Mouse (Mus musculus) embryonic facial prominence, embryonic 14.5 days (tissue): Measurements from ENCODE around the gene Slc30a2. TPM values are rescaled to one million over a fixed set of nuclear protein-coding genes. Genes with fewer than 3 reads are reported as not detected.

Experiments used
- ATAC-seq: fragments of 200-750 bp; cut with Nextera tagmentation; 2 replicates; pipeline ENCODE4 v1.8.0; 2017; ENCODE audit warnings: low read depth, moderate number of reproducible peaks, moderate TSS enrichment
- DNase-seq: peaks from one replicate; pipeline ENCODE4 v3.0.0-alpha.2; 2015; ENCODE audit warnings: low spot score
- H3K27ac ChIP-seq: fragments of 300-500 bp; sonication (generic); replicated peaks from 2 replicates; pipeline ENCODE4 v1.5.1; 2014; ENCODE audit warnings: low read depth, mild to moderate bottlenecking, low read length, moderate library complexity
- H3K27me3 ChIP-seq: fragments of 300-500 bp; sonication (generic); replicated peaks from 2 replicates; pipeline ENCODE4 v1.6.1; 2014; ENCODE audit warnings: low read length; ENCODE audit not compliant: control insufficient read depth, insufficient read depth
- H3K36me3 ChIP-seq: fragments of 300-500 bp; sonication (generic); 2 replicates; pipeline ENCODE4 v1.6.1; 2014; ENCODE audit warnings: low read length, mixed read lengths; ENCODE audit not compliant: control insufficient read depth, insufficient read depth
- H3K4me1 ChIP-seq: fragments of 300-500 bp; sonication (generic); 2 replicates; pipeline ENCODE4 v1.6.1; 2014; ENCODE audit warnings: antibody characterized with exemption, low read length; ENCODE audit not compliant: control insufficient read depth, insufficient read depth
- H3K4me2 ChIP-seq: fragments of 300-500 bp; sonication (generic); 2 replicates; pipeline ENCODE4 v1.6.1; 2014; ENCODE audit warnings: low read depth, mild to moderate bottlenecking, low read length, moderate library complexity, mixed read lengths
- H3K4me3 ChIP-seq: fragments of 300-500 bp; sonication (generic); 2 replicates; pipeline ENCODE4 v1.5.1; 2014; ENCODE audit warnings: low read depth, mild to moderate bottlenecking, low read length
- H3K9ac ChIP-seq: fragments of 300-500 bp; sonication (generic); 2 replicates; pipeline ENCODE4 v1.6.1; 2014; ENCODE audit warnings: low read depth, mild to moderate bottlenecking, low read length, moderate library complexity, mixed read lengths
- H3K9me3 ChIP-seq: fragments of 300-500 bp; sonication (generic); 2 replicates; pipeline ENCODE4 v1.6.1; 2016; ENCODE audit warnings: low read length; ENCODE audit not compliant: control insufficient read depth
- WGBS: fragments of 180-500 bp; shearing (Covaris S2); extraction: QIAGEN DNeasy Blood & Tissue Kit; methylation state at CpG from one replicate; pipeline ENCODE4 v1.1.7; 2014; 5-methylcytosine and 5-hydroxymethylcytosine counted together
- polyA plus RNA-seq: library from polyadenylated mRNA; unstranded; fragments of >200 nt; fragmentation: Nextera tagmentation; extraction: Ambion mirVana; gene quantifications from 2 replicates; pipeline ENCODE4 v1.2.1, GENCODE M21; 2014

Gene Slc30a2
- polyA plus RNA-seq, 1 experiment from 2014 or later, result 0.42 TPM

DNA sequence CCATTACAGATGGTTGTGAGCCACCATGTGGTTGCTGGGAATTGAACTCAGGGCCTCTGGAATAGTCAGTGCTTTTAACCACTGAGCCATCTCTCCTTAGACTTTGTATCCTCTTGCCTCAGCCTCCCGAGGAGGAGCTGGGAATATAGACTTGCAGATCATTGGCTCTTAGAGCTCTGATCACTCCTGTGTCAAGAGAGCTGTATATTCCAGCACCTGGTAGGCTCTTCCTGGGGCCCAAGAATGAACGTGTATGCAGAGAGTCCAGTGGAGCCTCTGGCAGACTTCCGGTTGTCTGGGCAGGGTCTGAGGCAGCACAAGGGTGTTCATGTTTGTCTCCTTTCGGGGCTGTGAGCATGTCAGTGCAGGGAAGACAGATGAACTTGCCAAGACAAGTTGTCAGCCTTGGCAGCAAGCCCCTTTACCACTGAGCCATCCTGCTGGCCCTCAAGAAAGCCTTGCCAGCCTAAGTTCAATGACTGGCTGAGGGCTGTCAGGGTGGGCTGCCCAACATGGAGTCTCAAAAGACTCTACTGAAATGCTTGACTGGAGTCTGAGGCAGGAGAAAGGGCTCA is 28.8 kb upstream of the Slc30a2 start:
- H3K4me2 ChIP-seq, result no peak overlapping the region
- ATAC-seq (no peak), DNase-seq (no peak)
- H3K9ac ChIP-seq, result no peak overlapping the region
- H3K27me3 ChIP-seq, result no peaks in the 10 kb centered on the region
- H3K36me3 ChIP-seq, result no peaks in the 10 kb centered on the region
- H3K27ac ChIP-seq, result no peak overlapping the region
- peaks cover 6% of the 10 kb centered on the region; the same call in 1 of the 2 replicates for H3K9me3 ChIP-seq
- peaks cover 9% of the 10 kb centered on the region; the same call in 1 of the 2 replicates for H3K4me1 ChIP-seq
- H3K4me3 ChIP-seq, result no peak overlapping the region
- WGBS, result 80% methylated on average over 4 of the region's 4 CpGs

DNA sequence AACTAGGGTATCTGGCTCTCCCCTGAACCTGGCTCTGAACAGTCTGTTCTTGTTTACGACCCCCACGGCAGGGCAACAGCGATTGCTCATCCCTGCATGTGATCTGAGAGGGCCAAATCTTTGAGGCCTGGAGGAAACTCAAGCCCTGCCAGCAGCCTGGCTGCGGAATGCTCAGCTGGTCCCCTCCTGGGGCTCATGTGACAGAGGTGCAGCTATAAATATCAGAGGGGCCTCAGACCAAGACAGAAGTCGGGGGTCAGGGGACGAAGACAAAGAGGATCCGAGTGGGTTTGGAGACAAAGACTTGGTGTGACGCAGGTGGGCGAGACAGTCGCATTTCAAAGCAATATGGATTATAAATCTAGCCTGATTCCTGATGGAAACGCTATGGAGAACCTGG is 28.1 kb upstream of the Slc30a2 start, which contains the start of gene Trim63:
Gene Trim63, plus strand, starts transcription at position 245 of the 400 bp plus-strand sequence.
- Histone ChIP-seq H3K27ac (no peak within 1 kb of the TSS), H3K4me3 (peak within 1 kb of the TSS; percentile 5; the same call in 1 of the 2 replicates), H3K4me1 (peaks cover 9% of the 10 kb centered on the region; the same call in 1 of the 2 replicates), H3K36me3 (no peaks in the 10 kb centered on the region), H3K27me3 (no peaks in the 10 kb centered on the region), H3K9ac (0 out of 2 replicates have a peak within 1 kb of the TSS, but pooled peaks have one; percentile 14), H3K9me3 (peaks cover 6% of the 10 kb centered on the region; the same call in 1 of the 2 replicates), H3K4me2 (peak within 1 kb of the TSS; percentile 15; the same call in 1 of the 2 replicates)
- DNase-seq, result peak; percentile 33
- WGBS, result 32% methylated on average over 11 of the region's 11 CpGs
- ATAC-seq, result 0 out of 2 replicates have a peak, but pooled peaks have one; percentile 44

DNA sequence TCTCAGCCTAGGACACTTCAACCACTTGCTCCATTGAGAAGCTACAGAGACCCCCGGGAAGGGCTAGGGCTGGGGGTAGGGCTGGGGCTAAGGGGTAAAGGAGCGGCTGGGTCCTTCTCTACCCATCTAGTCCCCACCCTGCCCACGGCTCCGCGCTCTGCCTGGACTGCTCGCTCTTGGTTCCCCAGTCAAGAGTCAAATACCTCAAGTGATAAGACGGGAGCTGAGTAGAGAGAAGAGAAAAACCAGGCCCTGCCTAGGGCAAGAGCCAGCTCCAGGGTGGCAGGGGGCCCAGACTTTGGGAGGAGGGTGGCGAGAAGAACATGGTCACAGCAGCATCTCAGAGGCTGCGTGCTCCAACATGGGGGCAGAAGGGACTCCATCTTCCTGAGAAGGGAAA is 27.5 kb upstream of the Slc30a2 start:
- 63% methylated on average over 9 of the region's 9 CpGs for WGBS
- ATAC-seq, result no peak

GRCm38 (mm10) chr4:134316390-134316789 is 26.6 kb upstream of the Slc30a2 start:
- no peaks in the 10 kb centered on the region for H3K27me3 ChIP-seq
- no peak overlapping the region for H3K27ac ChIP-seq
- no peak overlapping the region for H3K9ac ChIP-seq
- peaks cover 9% of the 10 kb centered on the region; the same call in 1 of the 2 replicates for H3K4me1 ChIP-seq
- no peaks in the 10 kb centered on the region for H3K36me3 ChIP-seq
- WGBS, result 49% methylated on average over 16 of the region's 16 CpGs
- no peak for DNase-seq
- no peak overlapping the region for H3K4me3 ChIP-seq
- H3K9me3 ChIP-seq, result peaks cover 6% of the 10 kb centered on the region; the same call in 1 of the 2 replicates
- no peak overlapping the region for H3K4me2 ChIP-seq
- no peak for ATAC-seq

More for the DNA sequence above, 27.5 kb upstream of the Slc30a2 start:
- Histone ChIP-seq H3K9ac (0 out of 2 replicates have a peak overlapping the region, but pooled peaks have one; percentile 14), H3K4me2 (0 out of 2 replicates have a peak overlapping the region, but pooled peaks have one; percentile 15), H3K36me3 (no peaks in the 10 kb centered on the region), H3K4me1 (peaks cover 9% of the 10 kb centered on the region; the same call in 1 of the 2 replicates), H3K27me3 (no peaks in the 10 kb centered on the region), H3K27ac (no peak overlapping the region), H3K4me3 (0 out of 2 replicates have a peak overlapping the region, but pooled peaks have one; percentile 5), H3K9me3 (peaks cover 6% of the 10 kb centered on the region; the same call in 1 of the 2 replicates)
- no peak for DNase-seq

DNA sequence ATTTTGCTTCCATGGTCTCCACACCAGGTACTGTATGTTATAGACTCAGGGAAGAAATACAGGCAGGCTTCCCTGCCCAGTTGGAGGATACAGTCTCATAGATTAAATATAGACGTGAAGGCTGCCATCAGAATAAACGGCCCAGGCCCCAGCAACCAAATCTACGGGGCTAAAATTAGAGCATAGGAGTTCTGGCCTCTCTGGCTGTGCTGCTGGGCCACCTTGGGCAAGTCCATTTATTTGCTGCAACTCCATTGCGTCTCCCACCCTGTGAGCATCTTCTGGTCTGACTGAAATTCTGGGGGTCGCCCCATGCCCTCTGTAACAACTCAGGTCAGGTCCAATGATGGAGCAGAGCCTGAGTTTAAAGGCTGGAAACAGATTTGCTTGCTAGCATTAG is 23.9 kb upstream of the Slc30a2 start:
- DNase-seq, result no peak
- no peak for ATAC-seq
- Histone ChIP-seq H3K9me3 (no peaks in the 10 kb centered on the region), H3K9ac (no peak overlapping the region), H3K36me3 (no peaks in the 10 kb centered on the region), H3K27ac (no peak overlapping the region), H3K4me1 (peaks cover 9% of the 10 kb centered on the region; the same call in 1 of the 2 replicates), H3K4me3 (no peak overlapping the region), H3K27me3 (no peaks in the 10 kb centered on the region), H3K4me2 (no peak overlapping the region)
- WGBS, result 86% methylated on average over 5 of the region's 5 CpGs

GRCm38 (mm10) chr4:134319674-134320073 is 23.3 kb upstream of the Slc30a2 start:
- DNase-seq, result no peak
- Histone ChIP-seq H3K4me2 (no peak overlapping the region), H3K9me3 (no peaks in the 10 kb centered on the region), H3K27ac (no peak overlapping the region), H3K4me3 (no peak overlapping the region), H3K27me3 (no peaks in the 10 kb centered on the region), H3K9ac (no peak overlapping the region), H3K4me1 (peaks cover 7% of the 10 kb centered on the region; the same call in 1 of the 2 replicates), H3K36me3 (no peaks in the 10 kb centered on the region)
- ATAC-seq, result no peak
- 69% methylated on average over 5 of the region's 5 CpGs for WGBS

GRCm38 (mm10) chr4:134321524-134321923 is 21.5 kb upstream of the Slc30a2 start:
- H3K4me1 ChIP-seq, result no peaks in the 10 kb centered on the region
- 67% methylated on average over 3 of the region's 3 CpGs for WGBS

DNA sequence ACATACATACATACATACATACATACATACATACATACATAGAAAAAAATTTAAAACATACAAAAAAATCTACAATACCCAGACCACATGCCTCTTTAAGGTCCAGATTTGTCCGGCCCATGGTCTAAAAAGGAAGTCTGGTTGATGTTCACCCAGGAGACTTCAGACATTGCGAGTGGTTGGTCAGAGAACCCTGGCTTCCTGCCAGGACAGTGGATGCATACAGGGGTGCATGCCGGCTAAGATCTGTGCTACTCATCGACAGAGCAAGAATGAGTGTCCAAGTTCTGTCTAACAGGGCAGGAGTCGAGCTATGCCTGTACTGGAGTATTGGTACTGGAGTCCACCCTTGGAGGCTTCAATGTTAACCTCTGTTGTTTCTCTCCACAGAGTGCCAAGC is 18.3 kb upstream of the Slc30a2 start:
- Histone ChIP-seq H3K27me3 (no peaks in the 10 kb centered on the region), H3K27ac (no peak overlapping the region), H3K9ac (no peak overlapping the region), H3K4me2 (no peak overlapping the region), H3K4me3 (no peak overlapping the region), H3K4me1 (no peaks in the 10 kb centered on the region), H3K9me3 (no peaks in the 10 kb centered on the region), H3K36me3 (no peaks in the 10 kb centered on the region)
- DNase-seq (no peak), ATAC-seq (no peak)
- WGBS, result 56% methylated on average over 5 of the region's 5 CpGs

More at GRCm38 (mm10) chr4:134321524-134321923, 21.5 kb upstream of the Slc30a2 start:
- H3K27ac ChIP-seq, result no peak overlapping the region
- no peak for ATAC-seq
- no peak for DNase-seq
- no peak overlapping the region for H3K9ac ChIP-seq
- H3K4me3 ChIP-seq, result no peak overlapping the region
- no peaks in the 10 kb centered on the region for H3K36me3 ChIP-seq
- no peak overlapping the region for H3K4me2 ChIP-seq
- no peaks in the 10 kb centered on the region for H3K9me3 ChIP-seq
- H3K27me3 ChIP-seq, result no peaks in the 10 kb centered on the region
